Mouse (Mus musculus) layer of hippocampus, adult 18-20 months (tissue): Measurements from ENCODE around the gene Dapk3. TPM values are rescaled to one million over a fixed set of nuclear protein-coding genes. Genes with fewer than 3 reads are reported as not detected.
"Not testable (repeated sequence)": the region's sequence is repeated elsewhere in the genome, so short reads cannot be mapped to it uniquely, and the experiment has no call there.

ENCODE experiments used
- DNase-seq, 2 experiments: peaks; one replicate each; pipeline ENCODE4 v3.0.0; 2022; ENCODE audit warnings: low spot score in 2 of 2
- total RNA-seq, 2 experiments: library from RNA; stranded (reverse); gene quantifications; 2 replicates each; pipeline ENCODE4 v1.2.3; 2021

The Dapk3 gene
- total RNA-seq, 2 experiments from 2014 or later = 71.9 to 76.4 TPM

DNA sequence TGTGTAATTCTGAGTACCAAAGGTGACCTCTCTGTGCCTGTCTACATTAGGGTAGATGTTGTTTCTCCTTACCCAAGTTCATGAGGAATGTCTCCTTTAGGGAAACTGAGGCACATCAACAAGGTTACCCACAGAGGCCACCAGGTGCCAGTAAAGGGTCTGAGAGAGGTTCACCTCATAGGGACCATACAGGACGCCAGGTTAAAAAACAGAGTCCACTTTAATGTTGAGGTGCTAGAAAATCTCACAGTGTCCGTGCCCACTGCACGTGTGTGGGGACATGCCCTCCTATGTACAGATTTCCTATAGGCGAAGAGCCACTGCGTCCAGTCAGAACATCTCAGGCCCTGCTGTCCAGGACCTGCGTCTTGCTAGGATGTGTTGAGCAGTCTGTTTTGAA, 16.2 kb downstream of the Dapk3 start:
- DNase-seq = no peak

DNA sequence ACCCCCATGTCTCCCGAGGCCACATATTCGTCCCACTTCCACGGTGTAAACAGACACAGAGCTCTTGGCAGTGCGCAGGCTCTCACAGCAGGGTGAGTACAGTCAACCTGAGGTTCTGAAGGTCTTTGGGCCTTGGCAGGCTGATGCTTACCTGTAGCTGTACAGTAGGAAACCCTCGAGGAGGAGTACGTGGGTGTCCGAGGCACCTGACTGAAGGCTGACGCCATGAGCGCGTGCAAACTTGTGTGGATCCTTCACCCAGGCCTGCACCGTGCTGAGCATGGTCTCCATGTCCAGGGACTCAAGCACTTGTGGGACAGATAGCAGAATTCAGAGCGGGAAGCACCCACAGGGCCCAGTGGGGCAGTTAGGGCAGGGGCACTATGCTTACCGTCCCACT, 17.3 kb downstream of the Dapk3 start:
- DNase-seq = no peak

DNA sequence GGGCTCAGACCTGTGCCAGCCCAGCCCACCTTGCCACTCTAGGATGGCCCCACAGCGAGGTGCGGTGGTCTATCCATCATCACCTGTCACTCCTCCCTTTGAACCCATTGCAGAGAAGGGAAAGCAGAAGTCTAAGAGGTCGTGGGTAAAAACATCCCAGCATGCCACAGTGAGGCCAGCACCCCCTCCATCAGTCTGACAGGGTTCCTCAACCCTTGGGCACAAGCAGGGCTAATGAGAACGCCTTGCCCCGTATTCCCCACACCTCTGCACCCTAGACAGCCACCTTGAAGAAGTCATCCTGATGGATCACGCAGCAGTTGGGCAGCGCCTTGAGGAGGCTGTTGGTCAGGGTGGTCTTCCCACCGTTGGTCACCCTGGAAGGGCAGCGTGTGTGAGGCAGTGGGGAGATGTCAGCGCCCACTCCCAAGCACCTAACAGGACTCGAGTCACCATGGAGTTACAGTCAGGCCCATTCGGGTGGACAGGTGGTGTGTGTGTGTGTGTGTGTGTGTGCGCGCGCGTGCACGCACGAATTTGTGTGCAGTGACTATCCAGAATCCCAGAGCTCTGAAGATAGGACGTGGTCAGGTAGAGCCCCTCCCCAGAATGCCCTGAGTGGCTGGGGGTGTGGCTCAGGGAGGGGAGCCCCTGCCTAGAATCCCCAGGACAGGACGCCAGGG, 17.9 kb downstream of the Dapk3 start:
- no peak for DNase-seq

DNA sequence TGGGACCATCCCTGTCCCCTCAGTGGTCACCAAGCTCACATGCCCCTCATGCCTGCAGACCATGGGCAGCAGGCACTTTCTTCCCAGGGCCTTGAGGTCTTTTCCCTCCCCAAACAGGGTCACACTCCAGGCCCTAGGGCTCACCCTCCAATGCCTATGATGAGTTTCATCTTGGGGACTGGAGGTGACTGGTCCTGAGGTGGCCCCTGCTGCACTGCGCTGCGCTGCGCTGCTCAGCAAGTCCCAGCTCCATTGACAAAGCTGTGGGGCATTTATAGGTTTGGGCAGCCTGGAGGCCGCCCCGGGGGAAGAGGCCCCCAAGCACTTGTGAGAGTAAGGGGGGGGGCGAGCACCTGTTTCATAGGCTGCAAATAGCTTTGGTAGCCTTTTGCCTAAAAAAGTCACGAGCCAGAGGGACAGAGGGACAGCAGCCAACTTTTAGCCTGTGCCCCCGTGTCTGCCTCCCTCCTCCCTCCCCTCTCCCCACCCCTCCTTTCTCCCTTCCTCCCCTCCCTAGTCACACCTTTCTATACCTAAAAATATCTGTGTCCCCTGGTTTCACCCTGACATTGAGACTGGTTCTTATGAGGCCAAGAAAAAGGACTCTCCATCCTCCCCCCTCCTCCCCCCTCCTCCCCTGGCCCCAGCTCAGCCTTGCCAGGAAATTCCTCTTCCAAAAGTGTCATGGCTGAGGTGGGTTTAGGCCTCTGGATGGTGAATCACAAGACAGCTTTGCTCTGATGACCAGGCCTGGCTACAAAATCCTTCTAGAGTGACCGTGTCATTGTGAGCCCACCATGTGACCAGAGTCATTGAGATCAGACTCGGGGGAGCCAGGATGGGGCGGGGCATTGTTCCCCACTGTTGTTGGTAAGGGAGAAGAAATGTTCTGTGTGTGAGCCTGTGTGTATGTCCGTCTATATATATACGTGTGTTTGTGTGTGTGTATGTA, 19.3 kb downstream of the Dapk3 start, which contains the start of gene Nmrk2:
Gene Nmrk2 (minus strand): TSS at position 245 of the 952 bp plus-strand sequence.
- DNase-seq = no peak

DNA sequence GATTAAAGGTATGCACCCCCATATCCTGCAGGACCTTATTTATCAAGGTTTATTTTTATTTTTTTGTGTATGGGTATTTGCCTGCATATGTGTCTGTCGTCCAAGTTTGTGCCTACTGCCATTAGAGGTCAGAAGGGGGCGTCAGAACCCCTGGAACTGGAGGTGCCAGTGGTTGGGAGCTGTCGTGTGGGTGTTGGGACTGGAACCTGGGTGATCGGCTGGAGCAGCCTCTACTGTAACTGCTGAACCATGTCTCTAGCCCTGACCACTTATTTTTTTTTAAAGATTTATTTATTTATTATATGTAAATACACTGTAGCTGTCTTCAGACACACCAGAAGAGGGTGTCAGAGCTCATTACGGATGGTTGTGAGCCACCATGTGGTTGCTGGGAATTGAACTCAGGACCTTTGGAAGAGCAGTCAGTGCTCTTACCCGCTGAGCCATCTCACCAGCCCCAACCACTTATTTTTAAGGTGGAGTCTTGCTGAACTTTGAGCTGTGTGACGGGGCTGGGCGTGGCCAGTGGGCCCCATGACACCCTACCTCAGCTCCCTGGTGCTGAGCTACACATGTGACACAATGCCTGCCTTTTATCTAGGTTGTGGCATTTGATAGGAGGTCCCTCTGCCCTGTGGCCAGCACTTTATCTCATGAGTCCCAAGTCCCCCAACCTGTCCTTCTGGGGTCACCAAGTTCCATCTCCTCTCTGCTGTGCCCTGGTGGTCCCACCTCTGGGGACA, 20.3 kb downstream of the Dapk3 start:
- no peak for DNase-seq

DNA sequence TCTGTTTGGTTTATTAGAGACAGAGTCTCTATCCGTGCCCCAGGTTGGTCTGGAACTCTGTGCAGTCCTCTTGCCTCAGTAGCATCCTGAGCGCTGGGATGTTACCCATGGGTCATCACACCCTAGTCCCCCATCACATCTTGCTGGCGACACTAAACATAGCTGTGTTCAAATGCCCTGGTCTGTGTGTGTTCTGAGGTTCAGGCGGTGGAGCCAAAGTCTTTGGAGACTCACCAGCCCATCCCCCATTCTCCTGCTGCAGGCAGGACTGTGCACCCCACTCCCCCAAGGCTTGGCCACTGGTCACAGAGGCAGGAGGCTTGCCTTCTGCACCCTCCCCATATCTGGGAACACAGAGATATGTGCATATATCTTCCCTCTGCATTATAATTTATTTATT, 21.3 kb downstream of the Dapk3 start:
- DNase-seq = no peak

DNA sequence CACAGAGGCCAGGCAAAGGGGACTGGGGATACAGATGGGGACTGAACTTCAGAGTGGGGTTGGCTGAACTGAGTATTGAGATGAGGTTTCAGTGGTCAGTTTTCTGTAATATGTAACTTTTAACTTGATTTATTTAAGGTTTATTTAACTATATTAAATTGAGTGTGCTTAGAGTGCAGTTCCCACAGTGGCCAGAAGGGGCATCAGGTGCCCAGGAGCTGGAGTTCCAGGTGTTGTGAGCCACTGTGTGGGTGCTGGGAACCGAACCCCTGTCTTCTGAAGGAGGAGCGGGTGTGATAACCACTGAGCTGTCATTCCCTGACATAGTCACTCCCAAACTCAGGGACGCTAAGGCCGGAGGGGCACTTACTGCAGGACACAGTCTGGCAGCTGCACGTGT, 27.3 kb downstream of the Dapk3 start:
- no peak for DNase-seq

DNA sequence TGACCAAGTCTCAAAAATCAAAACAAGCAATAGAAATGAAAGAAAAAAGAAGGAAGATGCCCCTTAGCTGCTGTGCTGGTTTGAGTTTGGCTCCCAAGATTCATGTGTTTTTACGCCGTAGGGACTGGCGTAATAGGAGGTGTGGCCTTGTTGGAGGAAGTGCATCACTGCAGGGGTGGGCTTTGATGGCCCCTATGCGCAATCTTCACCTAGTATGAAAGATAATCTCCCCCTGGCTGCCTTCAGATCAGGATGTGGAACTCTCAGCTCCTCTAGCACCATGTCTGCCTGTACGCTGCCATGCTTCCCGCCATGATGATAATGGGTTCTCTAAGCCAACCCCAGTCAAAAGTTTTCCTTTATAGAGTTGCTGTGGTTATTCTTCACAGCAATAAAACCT, 33.5 kb downstream of the Dapk3 start:
- no peak for DNase-seq

DNA sequence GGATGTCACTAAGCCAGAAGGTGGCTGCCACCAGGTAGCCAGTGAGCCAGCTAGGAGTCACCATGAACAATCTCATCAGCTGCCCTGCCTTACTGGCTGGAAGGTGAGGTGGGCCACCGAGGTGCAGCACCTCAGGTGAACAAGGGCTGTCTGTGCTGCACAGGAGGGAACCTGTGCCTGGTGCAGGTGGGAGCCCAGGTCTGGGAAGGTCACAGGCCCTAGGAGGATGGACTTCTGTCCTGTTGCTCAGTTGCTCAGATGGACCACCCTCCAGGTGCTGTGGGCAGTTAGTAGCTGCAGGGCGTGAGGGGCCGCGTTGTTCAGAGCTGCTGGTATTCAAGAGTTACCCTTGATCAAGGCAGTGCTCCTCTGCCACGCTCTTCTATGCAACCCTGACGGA, 34.0 kb downstream of the Dapk3 start:
- DNase-seq = no peak

DNA sequence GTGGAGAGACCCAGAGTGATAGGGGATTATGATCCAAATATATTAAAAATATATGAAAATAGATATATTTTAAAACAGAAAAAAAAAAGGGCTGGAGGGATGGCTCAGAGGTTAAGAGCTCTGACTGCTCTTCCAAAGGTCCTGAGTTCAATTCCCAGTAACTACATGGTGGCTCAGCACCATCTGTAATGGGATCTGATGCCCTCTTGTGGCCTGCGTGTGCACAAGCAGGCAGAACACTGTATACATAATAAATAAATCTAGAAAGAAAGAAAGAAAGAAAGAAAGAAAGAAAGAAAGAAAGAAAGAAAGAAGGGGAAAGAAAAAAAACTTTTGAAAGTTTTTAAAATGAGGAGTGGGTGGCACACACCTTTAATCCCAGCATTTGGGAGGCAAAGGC, 34.5 kb downstream of the Dapk3 start:
- DNase-seq = not testable (repeated sequence)

DNA sequence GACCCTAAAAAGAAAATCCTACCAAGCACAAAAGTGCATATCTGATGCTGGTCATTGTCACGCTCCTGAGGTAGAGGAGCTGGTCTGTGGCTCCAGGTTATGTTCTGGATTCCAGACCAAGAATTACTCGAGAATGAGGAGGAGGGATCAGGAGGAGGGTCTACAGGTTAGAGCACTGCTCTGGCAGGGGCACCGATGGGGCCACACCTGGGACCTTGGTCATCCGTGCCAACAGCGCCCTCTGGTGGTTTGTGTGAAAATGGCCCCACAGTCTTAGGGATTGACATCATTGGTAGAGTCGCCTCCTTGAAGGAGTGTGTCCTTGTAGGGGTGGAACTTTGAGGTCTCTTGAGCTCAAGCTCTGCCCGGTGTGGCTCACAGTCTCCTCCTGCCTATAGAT, 35.2 kb downstream of the Dapk3 start:
- DNase-seq = peak in 1 of 2 experiments; percentile 57

DNA sequence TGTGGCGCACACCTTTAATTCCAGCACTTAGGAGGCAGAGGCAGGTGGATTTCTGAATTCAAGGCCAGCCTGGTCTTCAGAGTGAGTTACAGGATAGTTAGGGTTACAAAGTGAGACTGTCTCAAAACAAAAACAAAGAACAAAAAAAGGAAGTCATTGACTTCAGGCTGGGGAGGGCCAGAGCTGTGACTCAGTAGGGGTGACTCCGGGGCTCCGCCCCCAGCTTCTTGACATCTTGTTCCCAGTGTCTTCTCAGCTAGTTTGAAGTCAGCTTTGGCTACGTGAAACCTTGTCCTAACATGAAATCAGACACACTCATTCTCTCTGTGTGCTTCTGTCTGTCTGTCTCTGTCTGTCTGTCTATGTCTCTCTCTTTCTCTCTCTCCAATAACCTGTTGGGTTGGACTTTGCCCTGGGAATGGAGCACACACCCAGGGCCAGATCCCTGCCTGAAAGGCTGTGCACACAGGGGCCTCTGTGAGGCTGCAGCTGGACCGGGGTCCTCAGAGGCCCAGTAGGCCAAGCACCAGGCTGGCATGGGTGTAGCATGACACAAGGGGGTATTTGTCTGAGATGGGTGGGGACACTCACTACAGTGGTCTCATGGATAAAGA, 38.7 kb downstream of the Dapk3 start:
- DNase-seq = no peak

DNA sequence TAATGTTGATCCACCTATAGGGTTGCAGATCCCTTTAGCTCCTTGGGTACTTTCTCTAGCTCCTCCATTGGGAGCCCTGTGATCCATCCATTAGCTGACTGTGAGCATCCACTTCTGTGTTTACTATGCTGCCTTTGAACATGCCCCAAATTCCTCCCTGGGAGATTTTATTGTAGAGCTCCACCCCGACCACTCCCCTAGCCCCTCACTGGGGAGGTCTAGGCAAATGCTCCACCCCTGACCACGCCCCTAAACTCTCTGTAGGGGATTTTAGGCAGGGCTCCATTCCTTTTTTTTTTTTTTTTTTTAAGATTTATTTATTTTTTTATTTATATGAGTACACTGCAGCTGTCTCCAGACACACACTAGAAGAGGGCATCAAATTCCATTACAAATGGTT, 40.9 kb downstream of the Dapk3 start:
- not testable (repeated sequence) for DNase-seq

DNA sequence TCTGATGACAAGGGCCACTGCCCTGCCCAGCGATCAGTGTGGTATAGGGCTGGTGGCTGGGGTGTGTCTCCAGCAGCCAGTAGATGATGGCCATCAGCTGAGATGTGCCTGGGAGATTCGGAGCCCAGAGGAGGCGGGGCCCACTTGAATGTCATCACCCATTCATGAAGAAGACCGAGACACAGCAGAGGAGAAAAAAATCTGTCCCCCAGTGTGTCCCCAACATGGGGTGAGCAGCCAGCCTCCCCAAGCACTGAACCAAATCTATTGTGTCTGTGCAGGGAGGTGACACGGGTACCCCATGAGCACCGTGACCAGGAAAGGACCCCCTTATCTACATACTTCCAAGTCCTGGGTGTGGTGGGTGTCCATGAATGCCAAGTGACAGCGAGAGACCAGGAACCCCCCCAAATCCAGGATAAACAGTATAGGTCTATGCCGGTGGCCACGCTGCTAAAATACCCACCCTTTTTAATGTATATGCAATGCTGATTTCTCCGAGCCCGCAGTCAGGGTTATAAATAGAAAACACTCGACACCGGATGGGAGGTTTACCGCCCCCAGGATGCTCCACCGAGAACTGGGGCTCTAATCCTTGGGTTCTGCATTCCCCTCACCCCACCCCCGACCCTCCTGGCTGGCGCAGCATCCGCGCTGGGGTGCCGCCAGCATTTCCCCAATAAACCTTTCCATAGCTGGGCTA, 47.1 kb downstream of the Dapk3 start:
- peak in 1 of 2 experiments; percentile 54 for DNase-seq

DNA sequence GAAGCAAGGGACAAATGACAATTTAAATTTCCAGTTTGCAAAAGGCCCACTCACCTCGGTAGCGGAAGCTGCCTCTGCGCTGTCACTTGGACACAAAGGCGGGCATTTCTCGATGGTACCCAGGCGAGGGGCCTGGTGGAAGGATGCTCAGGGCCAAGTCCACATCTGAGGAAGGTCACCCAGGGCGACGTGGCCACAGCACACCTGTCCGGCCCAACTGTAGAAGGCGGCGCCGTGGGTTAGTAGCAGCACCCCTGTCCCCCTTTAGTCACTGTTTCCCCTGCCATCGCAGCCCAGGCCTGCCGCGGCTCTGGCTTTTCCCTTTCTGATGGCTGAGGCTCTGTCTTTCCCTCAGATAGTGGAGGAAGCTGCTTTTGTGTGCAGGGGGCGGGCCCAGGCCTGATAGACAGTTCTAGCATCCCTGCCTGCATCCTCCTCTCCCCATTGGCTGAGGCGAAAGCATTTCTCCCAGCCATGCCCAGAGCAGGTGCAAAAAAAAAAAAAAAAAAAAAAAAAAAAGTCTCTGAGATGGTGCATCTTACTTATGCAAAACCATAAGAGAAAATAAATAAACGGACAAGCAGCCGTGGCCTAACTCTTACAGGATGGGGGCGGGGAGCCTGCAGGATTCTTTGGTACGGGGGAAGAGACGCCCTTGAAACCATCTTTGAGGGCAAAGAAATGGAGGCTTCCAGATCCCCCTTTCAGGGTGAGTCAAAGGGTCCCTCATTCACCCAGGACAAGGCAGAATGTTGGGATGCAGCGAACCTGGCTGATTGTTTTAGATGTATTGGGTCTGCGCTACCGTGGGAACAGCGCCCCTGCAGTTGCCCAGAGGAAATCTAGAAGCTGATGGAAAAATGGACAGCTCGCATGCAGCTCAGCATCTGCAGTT, 47.9 kb downstream of the Dapk3 start, which contains the start of gene Atcay:
Gene Atcay (minus strand): TSS at position 396 of the 895 bp plus-strand sequence.
- peak; percentile 79 to 90 for DNase-seq

DNA sequence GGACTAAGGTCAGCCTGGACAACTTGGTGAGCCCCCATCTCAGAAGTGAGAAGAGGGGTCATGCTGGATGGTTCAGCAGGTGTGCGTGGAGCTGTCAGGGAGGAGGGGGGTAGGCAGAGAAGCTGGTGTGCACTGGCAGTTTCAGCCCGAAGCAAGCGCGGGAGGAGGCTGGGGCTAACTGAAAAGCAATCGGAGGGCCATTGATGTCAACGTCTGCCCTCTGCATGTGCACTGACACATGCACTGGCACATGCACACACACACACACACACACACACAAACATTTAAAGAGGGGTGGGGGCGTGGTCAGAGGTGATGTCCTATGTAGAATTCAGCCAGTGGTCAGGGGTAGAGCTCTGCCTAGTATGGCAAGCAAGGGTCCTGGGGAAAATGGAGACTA, 48.6 kb downstream of the Dapk3 start:
- no peak for DNase-seq

DNA sequence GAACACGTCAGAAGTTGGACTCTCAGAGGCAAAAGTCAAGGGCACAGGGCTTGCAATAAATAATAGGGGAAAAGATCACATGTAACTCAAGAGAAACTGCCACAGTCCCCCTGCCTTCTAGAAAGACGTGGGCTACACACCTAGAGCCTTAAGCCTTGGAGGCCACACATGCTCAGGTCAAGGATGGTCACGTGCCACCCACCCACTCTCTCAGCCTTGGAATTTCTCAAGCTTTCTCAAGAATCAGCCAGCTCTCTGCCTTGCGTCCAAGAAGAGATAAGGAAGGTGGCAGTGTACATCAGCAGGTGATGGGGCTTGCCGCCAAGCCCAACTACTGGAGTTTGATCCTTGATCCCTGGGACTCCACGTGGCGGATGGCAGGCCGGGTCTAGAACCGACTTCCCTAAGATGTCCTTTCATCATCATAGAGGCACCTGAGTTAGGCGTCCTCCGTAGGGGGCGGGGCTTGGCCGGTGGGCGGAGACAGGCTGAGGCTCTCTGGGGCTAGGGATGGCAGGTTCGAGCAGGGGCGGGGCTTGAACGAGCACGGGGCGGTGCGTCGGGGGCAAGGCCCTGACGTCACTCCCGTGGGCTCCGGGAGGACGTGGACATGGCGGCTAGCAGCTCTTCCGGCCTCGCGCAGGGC, 49.9 kb downstream of the Dapk3 start, which contains the start of gene Zfr2:
Gene Zfr2 (plus strand): TSS at position 576 of the 646 bp plus-strand sequence.
- DNase-seq = peak; percentile 90 to 92

DNA sequence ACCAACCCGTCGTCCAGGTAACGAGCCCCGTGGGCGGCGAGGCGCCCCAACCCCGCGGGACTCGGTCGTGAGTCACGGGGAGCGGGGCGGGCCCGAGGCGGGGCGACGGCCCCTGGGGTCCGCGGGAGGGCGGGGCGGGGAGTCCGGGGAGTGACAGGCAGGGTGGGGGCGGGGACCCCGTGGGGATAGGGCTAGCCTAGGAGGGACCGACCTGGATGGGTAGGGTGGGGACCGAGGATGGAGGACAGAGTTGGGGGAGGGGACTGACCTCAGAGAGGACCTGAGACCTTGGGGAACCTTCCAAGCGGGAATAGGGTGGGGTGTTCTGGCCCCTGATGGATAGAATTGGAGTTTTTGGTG, 50.4 kb downstream of the Dapk3 start:
- DNase-seq = no peak

DNA sequence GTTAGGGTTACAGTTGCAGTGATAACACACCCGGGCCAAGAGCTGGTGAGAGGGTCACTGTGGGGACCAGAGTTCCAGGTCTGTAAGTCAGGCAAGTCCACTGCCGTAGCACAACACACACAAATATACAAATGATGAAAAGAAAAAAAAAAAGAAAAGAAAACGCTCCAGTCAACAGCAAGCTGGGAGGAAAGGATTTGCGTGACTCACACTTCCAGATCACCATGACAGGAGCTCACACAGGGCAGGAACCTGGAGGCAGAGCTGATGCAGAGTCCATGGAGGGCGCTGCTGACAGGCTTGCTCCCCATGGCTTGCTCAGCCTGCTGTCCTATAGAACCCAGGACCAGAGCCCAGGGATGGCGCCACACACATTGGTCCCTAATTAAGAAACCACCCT, 51.4 kb downstream of the Dapk3 start:
- no peak for DNase-seq
